Mouse (Mus musculus): Measurements from ENCODE around the gene Comp. TPM values are rescaled to one million over a fixed set of nuclear protein-coding genes. Genes with fewer than 3 reads are reported as not detected.

Comp gene
- total RNA-seq, 1 experiment = 1.2 TPM

DNA sequence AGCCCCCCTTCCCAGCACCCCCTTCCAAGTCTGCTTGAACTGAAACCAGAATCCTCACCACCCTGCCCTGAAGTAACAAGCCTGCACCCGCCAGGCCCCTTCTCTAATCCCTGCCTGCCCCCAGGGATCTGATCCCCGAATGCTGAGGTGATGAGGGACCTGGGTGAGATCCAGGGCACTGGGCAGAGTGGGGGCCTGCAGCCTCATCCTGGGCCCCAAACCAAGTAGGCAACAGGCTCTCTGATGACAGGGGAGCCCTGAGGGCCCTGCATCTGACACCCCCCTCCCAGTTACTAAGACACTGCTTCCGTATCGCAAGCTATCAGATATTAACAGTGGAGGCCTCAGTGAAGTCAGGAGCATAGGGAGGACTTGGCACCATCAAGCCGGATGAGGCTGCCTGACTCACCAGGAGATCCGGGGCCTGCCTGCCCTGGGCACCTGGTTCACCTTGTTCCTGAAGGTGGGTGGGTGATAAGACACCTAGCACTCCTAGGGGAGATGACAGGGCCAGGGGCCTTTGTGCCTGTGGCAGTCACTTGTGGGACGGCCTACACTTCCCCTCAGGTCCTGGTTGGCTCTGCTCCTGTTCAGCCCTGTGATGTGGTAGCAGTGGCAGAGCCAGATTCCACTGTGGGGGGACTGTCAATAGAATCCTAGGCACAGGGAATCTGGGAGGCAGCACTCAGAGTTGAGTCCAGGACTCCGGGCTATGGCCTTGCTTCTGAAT, 21.1 kb downstream of the Comp start:
- no peaks in the 10 kb centered on the region for H3K36me3 ChIP-seq (ENCODE audit: control insufficient read depth, insufficient read depth, low read length, poor library complexity, severe bottlenecking)
- H3K9me3 ChIP-seq (ENCODE audit: control insufficient read depth, insufficient read depth, low read depth, low read length) = no peaks in the 10 kb centered on the region
- TF ChIP-seq CHD2 (IDR thresholded peaks at IDR 0.05; ENCODE audit: low read depth, low read length) (no peak), ZNF384 (IDR thresholded peaks at IDR 0.05; ENCODE audit: low read depth, low read length) (no peak), MAFK (IDR thresholded peaks at IDR 0.05; ENCODE audit: insufficient read depth, low read depth, low read length) (no peak), HCFC1 (IDR thresholded peaks at IDR 0.05; ENCODE audit: borderline replicate concordance, insufficient read depth, low read length) (no peak), ZC3H11A (IDR thresholded peaks at IDR 0.05; ENCODE audit: borderline replicate concordance, low read depth, low read length) (no peak)
- in situ Hi-C loops (cut with MboI; ENCODE audit: low sequenced_read_pairs in 2 of 2, unreplicated experiment in 2 of 2) = no loop called here
- peaks cover 0 to 4% of the 10 kb centered on the region in 2 experiments; a peak in 1 of 4 replicates for H3K4me1 ChIP-seq (ENCODE audit: control insufficient read depth in 2 of 2, insufficient read depth in 2 of 2, low read length in 2 of 2, poor library complexity in 1 of 2)
- no peak for DNase-seq (ENCODE audit: low read depth, low spot score)
- no peak overlapping the region for H3K27ac ChIP-seq (ENCODE audit: insufficient read depth, low read depth, low read length, poor library complexity, severe bottlenecking)
- H3K4me3 ChIP-seq (ENCODE audit: insufficient read depth in 1 of 2, low read depth in 1 of 2, low read length in 2 of 2, poor library complexity in 1 of 2, severe bottlenecking in 1 of 2) = no peak overlapping the region
- H3K9ac ChIP-seq (ENCODE audit: insufficient read depth, low read depth, low read length, poor library complexity, severe bottlenecking) = no peak overlapping the region

DNA sequence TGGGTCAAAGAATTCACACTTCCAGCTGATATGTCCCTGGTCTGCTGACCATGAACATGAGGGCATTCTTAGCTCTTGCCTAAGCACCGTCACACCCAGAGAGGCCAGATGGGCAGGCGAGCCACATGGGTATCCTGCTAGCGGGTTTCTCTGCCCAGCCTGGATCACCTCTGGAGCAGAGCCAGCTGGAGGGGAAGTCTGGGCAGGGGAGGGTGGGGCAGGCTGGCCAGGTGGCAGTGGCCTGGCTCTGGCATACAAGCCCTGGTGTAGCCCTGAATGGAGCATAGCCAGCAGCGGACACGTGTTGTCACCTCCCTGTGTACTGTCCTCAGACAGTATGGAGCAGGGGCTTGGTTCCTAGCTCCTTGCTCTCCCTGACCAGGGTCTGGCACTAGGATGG, 22.3 kb downstream of the Comp start:
- no peak for DNase-seq (ENCODE audit: low read depth, low spot score)
- Histone ChIP-seq H3K9me3 (ENCODE audit: control insufficient read depth, insufficient read depth, low read depth, low read length) (no peaks in the 10 kb centered on the region), H3K36me3 (ENCODE audit: control insufficient read depth, insufficient read depth, low read length, poor library complexity, severe bottlenecking) (no peaks in the 10 kb centered on the region), H3K4me3 (ENCODE audit: insufficient read depth in 1 of 2, low read depth in 1 of 2, low read length in 2 of 2, poor library complexity in 1 of 2, severe bottlenecking in 1 of 2) (no peak overlapping the region), H3K4me1 (ENCODE audit: control insufficient read depth in 2 of 2, insufficient read depth in 2 of 2, low read length in 2 of 2, poor library complexity in 1 of 2) (peaks cover 0 to 4% of the 10 kb centered on the region in 2 experiments; a peak in 1 of 4 replicates), H3K27ac (ENCODE audit: insufficient read depth, low read depth, low read length, poor library complexity, severe bottlenecking) (no peak overlapping the region), H3K9ac (ENCODE audit: insufficient read depth, low read depth, low read length, poor library complexity, severe bottlenecking) (no peak overlapping the region)
- TF ChIP-seq ZC3H11A (IDR thresholded peaks at IDR 0.05; ENCODE audit: borderline replicate concordance, low read depth, low read length) (no peak), HCFC1 (IDR thresholded peaks at IDR 0.05; ENCODE audit: borderline replicate concordance, insufficient read depth, low read length) (no peak), MAFK (IDR thresholded peaks at IDR 0.05; ENCODE audit: insufficient read depth, low read depth, low read length) (no peak), ZNF384 (IDR thresholded peaks at IDR 0.05; ENCODE audit: low read depth, low read length) (no peak), CHD2 (IDR thresholded peaks at IDR 0.05; ENCODE audit: low read depth, low read length) (no peak)
- in situ Hi-C loops (cut with MboI; ENCODE audit: low sequenced_read_pairs in 2 of 2, unreplicated experiment in 2 of 2) = no loop called here

DNA sequence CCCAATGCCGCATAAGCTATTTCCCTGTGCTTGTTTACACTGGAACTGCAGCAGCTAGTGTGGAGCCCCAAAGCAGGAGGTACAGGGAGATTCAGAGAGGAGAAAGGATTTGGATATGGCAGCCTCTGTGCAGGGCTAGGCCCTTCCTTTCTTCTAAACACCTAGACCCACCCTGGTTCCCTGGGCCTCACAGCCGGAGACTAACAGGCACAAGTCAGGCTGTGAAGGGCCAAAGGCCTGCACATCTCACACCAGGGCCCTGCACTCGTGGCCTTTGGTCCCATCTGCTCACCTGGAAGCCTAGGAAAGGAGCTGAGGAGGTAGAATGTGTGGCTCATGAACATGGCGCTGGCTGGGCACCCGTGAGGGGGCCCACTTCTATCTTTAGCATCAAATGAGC, 22.8 kb downstream of the Comp start:
- DNase-seq (ENCODE audit: low read depth, low spot score) = no peak
- in situ Hi-C loops (cut with MboI; ENCODE audit: low sequenced_read_pairs in 2 of 2, unreplicated experiment in 2 of 2) = no loop called here
- Histone ChIP-seq H3K27ac (ENCODE audit: insufficient read depth, low read depth, low read length, poor library complexity, severe bottlenecking) (no peak overlapping the region), H3K9me3 (ENCODE audit: control insufficient read depth, insufficient read depth, low read depth, low read length) (no peaks in the 10 kb centered on the region), H3K9ac (ENCODE audit: insufficient read depth, low read depth, low read length, poor library complexity, severe bottlenecking) (no peak overlapping the region), H3K4me1 (ENCODE audit: control insufficient read depth in 2 of 2, insufficient read depth in 2 of 2, low read length in 2 of 2, poor library complexity in 1 of 2) (peaks cover 0 to 4% of the 10 kb centered on the region in 2 experiments; a peak in 1 of 4 replicates), H3K4me3 (ENCODE audit: insufficient read depth in 1 of 2, low read depth in 1 of 2, low read length in 2 of 2, poor library complexity in 1 of 2, severe bottlenecking in 1 of 2) (no peak overlapping the region), H3K36me3 (ENCODE audit: control insufficient read depth, insufficient read depth, low read length, poor library complexity, severe bottlenecking) (no peaks in the 10 kb centered on the region)
- TF ChIP-seq CHD2 (IDR thresholded peaks at IDR 0.05; ENCODE audit: low read depth, low read length) = no peak
- no peak for TF ChIP-seq ZNF384 (IDR thresholded peaks at IDR 0.05; ENCODE audit: low read depth, low read length)
- no peak for TF ChIP-seq ZC3H11A (IDR thresholded peaks at IDR 0.05; ENCODE audit: borderline replicate concordance, low read depth, low read length)
- no peak for TF ChIP-seq HCFC1 (IDR thresholded peaks at IDR 0.05; ENCODE audit: borderline replicate concordance, insufficient read depth, low read length)
- no peak for TF ChIP-seq MAFK (IDR thresholded peaks at IDR 0.05; ENCODE audit: insufficient read depth, low read depth, low read length)

DNA sequence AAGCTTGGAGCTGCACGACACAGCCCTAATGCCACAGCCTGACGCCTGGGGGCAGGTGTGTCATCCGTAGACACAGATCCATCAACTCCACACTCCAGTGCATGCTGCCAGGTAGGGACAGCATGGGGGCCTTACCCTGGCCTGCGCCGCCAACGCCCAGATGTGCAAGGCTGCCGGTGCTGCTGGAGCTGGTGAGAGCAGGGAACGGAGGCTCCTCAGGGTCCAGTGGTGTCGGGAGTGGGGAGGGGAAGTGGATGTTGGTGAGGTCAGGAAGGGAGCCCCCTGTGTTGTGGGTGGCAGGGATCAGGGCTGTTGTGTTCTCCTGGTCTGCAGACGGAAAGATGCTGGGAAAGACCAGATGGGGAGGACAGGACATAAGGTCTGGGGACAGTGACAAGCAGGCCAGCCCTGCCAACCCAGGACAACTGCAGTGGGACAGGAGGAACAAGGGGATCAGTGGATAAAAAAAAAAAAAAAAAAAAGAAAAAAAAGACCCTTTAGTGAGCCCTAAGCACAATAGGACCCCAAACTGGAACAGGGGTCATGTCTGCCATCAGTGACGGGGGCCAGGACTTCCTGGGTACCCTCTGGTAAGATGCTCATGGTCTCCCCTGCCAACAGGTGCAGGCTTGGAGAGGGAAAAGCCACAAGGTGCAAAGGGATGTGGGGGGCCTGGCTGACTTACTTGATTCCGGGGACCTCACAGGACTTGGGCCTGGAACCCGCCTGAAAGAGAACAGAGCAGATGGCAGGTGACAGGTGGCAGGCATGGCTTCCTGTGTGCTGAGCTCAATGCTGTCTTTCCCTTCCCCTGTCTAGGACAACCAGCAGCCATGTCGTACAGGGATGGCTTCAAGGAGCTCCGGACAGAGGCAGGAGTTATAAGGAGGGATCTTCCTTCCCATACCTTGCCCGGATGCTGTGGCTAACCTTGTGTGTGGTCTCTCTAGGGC, 24.5 kb downstream of the Comp start:
- DNase-seq (ENCODE audit: low read depth, low spot score) = no peak
- no peak overlapping the region for H3K9ac ChIP-seq (ENCODE audit: insufficient read depth, low read depth, low read length, poor library complexity, severe bottlenecking)
- in situ Hi-C loops (cut with MboI; ENCODE audit: low sequenced_read_pairs in 2 of 2, unreplicated experiment in 2 of 2) = no loop called here
- no peaks in the 10 kb centered on the region for H3K9me3 ChIP-seq (ENCODE audit: control insufficient read depth, insufficient read depth, low read depth, low read length)
- TF ChIP-seq ZNF384 (IDR thresholded peaks at IDR 0.05; ENCODE audit: low read depth, low read length) = no peak
- TF ChIP-seq ZC3H11A (IDR thresholded peaks at IDR 0.05; ENCODE audit: borderline replicate concordance, low read depth, low read length) = no peak
- TF ChIP-seq HCFC1 (IDR thresholded peaks at IDR 0.05; ENCODE audit: borderline replicate concordance, insufficient read depth, low read length) = no peak
- no peak for TF ChIP-seq MAFK (IDR thresholded peaks at IDR 0.05; ENCODE audit: insufficient read depth, low read depth, low read length)
- H3K4me3 ChIP-seq (ENCODE audit: insufficient read depth in 1 of 2, low read depth in 1 of 2, low read length in 2 of 2, poor library complexity in 1 of 2, severe bottlenecking in 1 of 2) = no peak overlapping the region
- no peaks in the 10 kb centered on the region for H3K36me3 ChIP-seq (ENCODE audit: control insufficient read depth, insufficient read depth, low read length, poor library complexity, severe bottlenecking)
- H3K27ac ChIP-seq (ENCODE audit: insufficient read depth, low read depth, low read length, poor library complexity, severe bottlenecking) = no peak overlapping the region
- peaks cover 0 to 2% of the 10 kb centered on the region in 2 experiments; a peak in 1 of 4 replicates for H3K4me1 ChIP-seq (ENCODE audit: control insufficient read depth in 2 of 2, insufficient read depth in 2 of 2, low read length in 2 of 2, poor library complexity in 1 of 2)
